Mouse (Mus musculus): ENCODE results near the gene Prpf3. TPM values are rescaled to one million over a fixed set of nuclear protein-coding genes. Genes with fewer than 3 reads are reported as not detected.
A peak's percentile ranks its signal among the peaks of the same experiment; 100 is the strongest.

The Prpf3 gene
- total RNA-seq (2014; rRNA removed) (2.6 and 7.7 TPM in 2 replicates), polyA plus RNA-seq (2015; fragmentation: Nextera tagmentation; extraction: Ambion mirVana) (22.6 and 23.0 TPM in 2 replicates)

DNA sequence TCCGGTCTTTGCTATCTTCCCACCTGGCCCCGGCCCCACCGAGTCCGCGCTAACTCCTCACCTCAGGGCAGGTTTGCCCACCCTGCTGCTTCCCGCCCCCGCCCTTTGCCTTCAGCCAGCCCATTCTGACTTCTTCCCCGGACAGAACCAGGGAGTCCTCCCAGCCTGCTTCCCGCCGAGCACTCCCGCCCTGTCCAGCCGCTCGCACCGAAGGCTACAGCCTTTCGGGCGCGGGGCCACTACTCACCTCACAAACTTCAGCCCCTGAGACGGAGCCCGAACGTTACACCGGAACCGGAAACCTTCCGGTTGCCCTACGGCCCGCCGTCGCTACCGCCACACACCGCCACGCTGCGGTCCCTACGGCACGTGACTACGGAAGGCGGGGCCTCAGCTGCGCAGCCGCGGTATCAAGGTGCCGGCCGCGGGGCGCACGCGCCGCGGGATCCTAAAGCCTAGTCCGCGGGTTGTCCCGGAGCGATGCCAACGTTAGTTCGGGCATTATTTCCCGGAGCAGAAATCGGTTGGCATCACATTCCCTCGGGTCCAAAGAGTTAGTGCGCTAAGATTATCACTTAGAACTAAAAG, at the start of gene Prpf3:
Gene Prpf3 (minus strand): TSS at position 384 of the 588 bp plus-strand sequence.
- H3K4me2 ChIP-seq (ENCODE audit: low read depth, low read length) = peak within 1 kb of the TSS; percentile 82
- WGBS = under 1% methylated on average over 56 of the region's 56 CpGs
- H3K27ac ChIP-seq = peak within 1 kb of the TSS; percentile 76; the same call in 1 of the 2 replicates
- ATAC-seq (peak; percentile 99), DNase-seq (ENCODE audit: low spot score) (peak; percentile 96)
- peak within 1 kb of the TSS; percentile 72 for H3K9ac ChIP-seq (replicated peaks; ENCODE audit: low read length)
- peak within 1 kb of the TSS; percentile 86 for H3K4me3 ChIP-seq (ENCODE audit: low read length)
- H3K36me3 ChIP-seq (ENCODE audit: insufficient read depth, low read length) = peaks cover 22% of the 10 kb centered on the region
- no peaks in the 10 kb centered on the region for H3K27me3 ChIP-seq (ENCODE audit: insufficient read depth, low read length)
- no peaks in the 10 kb centered on the region for H3K9me3 ChIP-seq (ENCODE audit: low read length)
- H3K4me1 ChIP-seq (ENCODE audit: insufficient read depth, low read length) = peaks cover 4% of the 10 kb centered on the region; the same call in 1 of the 2 replicates
- no peak; the same call in 1 of the 2 replicates for TF ChIP-seq CTCF (IDR thresholded peaks at IDR 0.05; ENCODE audit: low read depth)

DNA sequence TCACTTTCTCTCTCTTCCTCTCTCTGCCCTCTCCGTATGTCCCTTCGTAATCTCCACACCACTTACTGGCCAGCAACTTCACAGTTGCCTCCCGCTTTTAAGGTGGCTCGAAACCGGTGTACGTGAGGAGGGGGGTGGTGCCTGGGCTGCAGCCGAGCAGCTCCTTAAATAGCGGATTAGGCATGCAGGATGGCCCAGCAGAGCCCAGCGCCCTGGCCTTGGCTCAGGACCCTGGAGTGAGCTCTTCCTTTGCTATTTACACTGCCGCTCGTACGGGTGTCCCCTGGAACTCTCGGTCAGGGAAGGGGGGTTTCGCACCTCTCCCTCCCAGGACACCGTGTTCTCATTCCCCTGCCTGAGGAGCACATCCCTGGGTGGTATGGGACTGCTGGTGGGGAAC, 48.9 kb upstream of the Prpf3 start, which contains the start of gene Car14:
Gene Car14 (minus strand): TSS at position 124 of the 400 bp plus-strand sequence.
- peaks cover 8% of the 10 kb centered on the region; the same call in 1 of the 2 replicates for H3K27me3 ChIP-seq (ENCODE audit: insufficient read depth, low read length)
- DNase-seq (ENCODE audit: low spot score) = no peak
- peak within 1 kb of the TSS; percentile 17 for H3K4me3 ChIP-seq (ENCODE audit: low read length)
- H3K4me1 ChIP-seq (ENCODE audit: insufficient read depth, low read length) = peaks cover 11% of the 10 kb centered on the region; the same call in 1 of the 2 replicates
- TF ChIP-seq CTCF (IDR thresholded peaks at IDR 0.05; ENCODE audit: low read depth) = no peak
- H3K9ac ChIP-seq (replicated peaks; ENCODE audit: low read length) = 0 out of 2 replicates have a peak within 1 kb of the TSS, but pooled peaks have one; percentile 17
- peak within 1 kb of the TSS; percentile 53 for H3K4me2 ChIP-seq (ENCODE audit: low read depth, low read length)
- no peaks in the 10 kb centered on the region for H3K36me3 ChIP-seq (ENCODE audit: insufficient read depth, low read length)
- ATAC-seq = 0 out of 2 replicates have a peak, but pooled peaks have one; percentile 24
- H3K9me3 ChIP-seq (ENCODE audit: low read length) = no peaks in the 10 kb centered on the region
- under 1% methylated on average over 15 of the region's 15 CpGs for WGBS
- no peak within 1 kb of the TSS for H3K27ac ChIP-seq

DNA sequence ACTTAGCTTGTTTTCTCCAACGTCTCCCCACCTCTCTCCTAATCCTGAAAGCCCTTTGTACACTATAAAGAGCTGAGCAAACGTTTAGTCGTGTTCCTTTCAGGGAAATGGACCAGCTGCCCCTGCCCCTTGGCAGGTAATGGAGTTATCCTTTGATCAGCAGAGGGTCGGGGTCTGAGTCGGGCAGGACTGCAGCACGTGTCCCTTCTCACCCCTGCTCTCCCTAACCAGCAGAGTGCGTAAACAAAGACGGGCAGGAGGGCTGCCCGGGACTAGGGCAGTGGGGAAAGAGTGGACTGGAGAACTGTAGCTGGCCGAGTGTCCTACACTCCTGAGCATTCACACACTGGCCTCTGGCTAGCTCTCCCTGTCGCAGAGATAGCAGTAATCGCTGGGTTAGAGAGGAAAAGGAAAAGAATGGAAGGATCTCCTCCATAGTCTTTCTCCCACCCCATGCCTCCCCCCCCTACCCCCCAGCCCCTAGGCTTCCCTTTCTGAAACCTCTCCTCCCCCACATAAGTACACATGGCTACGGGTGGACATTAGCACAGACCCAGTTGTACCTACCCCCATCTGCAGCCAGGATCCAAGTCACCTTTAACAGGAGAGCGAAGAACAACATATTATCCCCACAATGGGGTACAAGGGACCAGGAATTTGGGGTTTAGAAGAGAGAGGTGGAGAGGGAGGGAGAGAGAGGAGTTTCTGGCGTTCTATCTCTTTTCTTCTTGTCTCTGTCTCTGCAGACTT, 48.2 kb upstream of the Prpf3 start:
- H3K27ac ChIP-seq = no peak overlapping the region
- 0 out of 2 replicates have a peak overlapping the region, but pooled peaks have one; percentile 2 for H3K9ac ChIP-seq (replicated peaks; ENCODE audit: low read length)
- H3K36me3 ChIP-seq (ENCODE audit: insufficient read depth, low read length) = no peaks in the 10 kb centered on the region
- 5% methylated on average over 15 of the region's 15 CpGs for WGBS
- no peaks in the 10 kb centered on the region for H3K9me3 ChIP-seq (ENCODE audit: low read length)
- peak overlapping the region; percentile 17 for H3K4me3 ChIP-seq (ENCODE audit: low read length)
- no peak for TF ChIP-seq CTCF (IDR thresholded peaks at IDR 0.05; ENCODE audit: low read depth)
- peaks cover 11% of the 10 kb centered on the region; the same call in 1 of the 2 replicates for H3K4me1 ChIP-seq (ENCODE audit: insufficient read depth, low read length)
- no peak for ATAC-seq
- peak overlapping the region; percentile 53 for H3K4me2 ChIP-seq (ENCODE audit: low read depth, low read length)
- no peak for DNase-seq (ENCODE audit: low spot score)
- H3K27me3 ChIP-seq (ENCODE audit: insufficient read depth, low read length) = peaks cover 8% of the 10 kb centered on the region; the same call in 1 of the 2 replicates

DNA sequence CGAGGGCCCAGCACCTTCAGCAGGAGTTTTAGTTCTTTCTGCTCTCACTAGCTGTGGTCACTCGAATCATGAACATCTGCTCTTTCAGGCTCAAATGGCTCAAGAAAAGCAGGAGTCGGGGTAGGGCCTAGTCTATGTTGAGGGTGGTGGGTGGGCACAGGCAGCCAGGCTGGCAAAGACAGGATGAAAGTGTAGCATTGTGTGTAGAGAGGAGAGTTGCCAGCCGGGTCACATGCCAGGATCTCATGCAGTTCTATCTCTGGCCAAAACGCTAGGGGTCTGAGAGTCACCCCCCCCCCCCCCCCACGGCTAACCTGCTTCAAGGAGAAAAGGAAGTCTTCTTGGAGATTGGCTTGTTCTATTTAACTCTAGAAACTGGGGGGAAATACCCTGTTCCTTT, 47.0 kb upstream of the Prpf3 start:
- H3K4me1 ChIP-seq (ENCODE audit: insufficient read depth, low read length) = peaks cover 11% of the 10 kb centered on the region; the same call in 1 of the 2 replicates
- no peak for DNase-seq (ENCODE audit: low spot score)
- peaks cover 8% of the 10 kb centered on the region; the same call in 1 of the 2 replicates for H3K27me3 ChIP-seq (ENCODE audit: insufficient read depth, low read length)
- no peak for TF ChIP-seq CTCF (IDR thresholded peaks at IDR 0.05; ENCODE audit: low read depth)
- 22% methylated on average over 5 of the region's 6 CpGs for WGBS
- H3K4me2 ChIP-seq (ENCODE audit: low read depth, low read length) = no peak overlapping the region
- H3K9me3 ChIP-seq (ENCODE audit: low read length) = no peaks in the 10 kb centered on the region
- no peak overlapping the region for H3K9ac ChIP-seq (replicated peaks; ENCODE audit: low read length)
- no peak overlapping the region for H3K4me3 ChIP-seq (ENCODE audit: low read length)
- H3K27ac ChIP-seq = no peak overlapping the region
- ATAC-seq = no peak; the same call in 1 of the 2 replicates
- H3K36me3 ChIP-seq (ENCODE audit: insufficient read depth, low read length) = 0 out of 2 replicates have a peak, but pooled peaks cover 1% of the 10 kb centered on the region

DNA sequence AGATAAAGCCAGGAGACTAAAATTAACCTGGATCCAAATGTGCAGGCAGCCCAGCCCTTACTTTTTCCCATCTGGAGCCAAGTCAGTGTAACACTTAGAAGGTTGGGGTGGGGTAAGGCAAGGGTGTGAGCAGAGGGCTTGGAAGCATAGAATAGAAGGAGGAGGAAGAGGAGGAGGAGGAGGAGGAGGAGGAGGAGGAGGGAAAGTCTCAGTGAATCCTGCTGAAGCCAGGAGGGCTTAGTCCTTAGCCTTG, 46.6 kb upstream of the Prpf3 start:
- ATAC-seq = no peak
- Histone ChIP-seq H3K4me3 (ENCODE audit: low read length) (no peak overlapping the region), H3K27me3 (ENCODE audit: insufficient read depth, low read length) (peaks cover 8% of the 10 kb centered on the region; the same call in 1 of the 2 replicates), H3K9me3 (ENCODE audit: low read length) (no peaks in the 10 kb centered on the region), H3K4me2 (ENCODE audit: low read depth, low read length) (no peak overlapping the region), H3K4me1 (ENCODE audit: insufficient read depth, low read length) (peaks cover 11% of the 10 kb centered on the region; the same call in 1 of the 2 replicates), H3K27ac (no peak overlapping the region), H3K9ac (replicated peaks; ENCODE audit: low read length) (no peak overlapping the region), H3K36me3 (ENCODE audit: insufficient read depth, low read length) (0 out of 2 replicates have a peak, but pooled peaks cover 3% of the 10 kb centered on the region)
- no peak for TF ChIP-seq CTCF (IDR thresholded peaks at IDR 0.05; ENCODE audit: low read depth)
- DNase-seq (ENCODE audit: low spot score) = no peak

DNA sequence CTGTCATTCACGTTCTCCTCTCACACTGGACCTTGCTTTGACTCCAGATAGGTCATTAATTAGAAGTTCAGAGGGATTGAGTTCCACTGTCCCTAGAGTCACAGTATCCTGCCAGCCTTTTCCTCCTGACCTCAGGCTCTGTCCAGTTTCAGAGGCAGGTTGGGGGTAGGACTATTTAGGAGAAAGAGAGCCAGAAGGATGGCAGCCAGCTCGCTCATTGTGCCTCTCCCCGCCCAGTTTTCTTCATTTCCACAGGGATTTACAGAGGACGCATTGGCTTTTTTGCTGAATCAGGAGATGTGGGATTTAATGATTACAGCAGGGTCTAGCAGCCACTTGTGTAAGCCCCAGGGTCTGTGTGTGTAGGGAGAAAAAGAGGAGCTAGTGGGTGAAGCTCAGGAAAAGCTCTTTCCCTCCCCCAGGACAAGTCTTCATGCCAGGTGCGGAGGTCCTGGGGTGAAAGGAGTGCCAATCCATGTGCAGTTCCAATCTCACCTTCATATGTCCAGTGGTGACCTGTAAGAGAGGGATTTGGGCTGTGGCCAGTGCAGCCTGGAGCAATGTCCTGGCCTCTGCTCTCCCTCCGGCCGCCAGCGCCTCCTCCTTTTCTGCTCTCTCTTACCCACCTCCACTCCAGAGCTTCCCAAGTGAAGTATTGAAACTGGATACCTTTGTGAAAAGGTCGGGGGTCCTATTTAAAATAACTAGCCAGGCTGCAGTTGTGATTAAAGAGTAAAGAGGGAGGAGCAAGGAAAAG, 46.1 kb upstream of the Prpf3 start:
- Histone ChIP-seq H3K4me1 (ENCODE audit: insufficient read depth, low read length) (peaks cover 11% of the 10 kb centered on the region; the same call in 1 of the 2 replicates), H3K27ac (no peak overlapping the region), H3K4me3 (ENCODE audit: low read length) (no peak overlapping the region), H3K27me3 (ENCODE audit: insufficient read depth, low read length) (peaks cover 8% of the 10 kb centered on the region; the same call in 1 of the 2 replicates), H3K9ac (replicated peaks; ENCODE audit: low read length) (no peak overlapping the region), H3K36me3 (ENCODE audit: insufficient read depth, low read length) (0 out of 2 replicates have a peak, but pooled peaks cover 3% of the 10 kb centered on the region), H3K4me2 (ENCODE audit: low read depth, low read length) (no peak overlapping the region), H3K9me3 (ENCODE audit: low read length) (no peaks in the 10 kb centered on the region)
- DNase-seq (ENCODE audit: low spot score) (no peak), ATAC-seq (no peak)
- TF ChIP-seq CTCF (IDR thresholded peaks at IDR 0.05; ENCODE audit: low read depth) = no peak
- WGBS = 65% methylated on average over 9 of the region's 9 CpGs
